Mouse (Mus musculus) heart, embryonic 14.5 days (tissue): Measurements from ENCODE around the gene Fgfr2. TPM values are rescaled to one million over a fixed set of nuclear protein-coding genes. Genes with fewer than 3 reads are reported as not detected.

Source experiments
- ATAC-seq: fragments of 200-750 bp; cut with Nextera tagmentation; 2 replicates; pipeline ENCODE4 v1.8.0; 2017; ENCODE audit warnings: low read depth, moderate TSS enrichment; ENCODE audit not compliant: insufficient number of reproducible peaks, insufficient read depth, low FRiP score
- H3K27ac ChIP-seq, 2 experiments: fragments of 200-500 bp in 1 of 2; fragments of 300-500 bp in 1 of 2; sonication (generic) in 1 of 2; replicated peaks in 1 of 2; 2 replicates each; pipeline ENCODE4 v1.5.1; 2012 to 2014; ENCODE audit warnings: low read depth in 2 of 2, low read length in 2 of 2, control low read depth in 1 of 2, mild to moderate bottlenecking in 1 of 2, mixed read lengths in 1 of 2; ENCODE audit not compliant: control insufficient read depth in 1 of 2, insufficient read depth in 1 of 2
- H3K27me3 ChIP-seq: fragments of 300-500 bp; sonication (generic); 2 replicates; pipeline ENCODE4 v1.6.1; 2014; ENCODE audit warnings: mild to moderate bottlenecking, low read length, control low read depth; ENCODE audit not compliant: control insufficient read depth, insufficient read depth
- H3K36me3 ChIP-seq: fragments of 300-500 bp; sonication (generic); 2 replicates; pipeline ENCODE4 v1.6.1; 2014; ENCODE audit warnings: mild to moderate bottlenecking, control low read depth, low read length, mixed read lengths; ENCODE audit not compliant: control insufficient read depth, insufficient read depth
- H3K4me1 ChIP-seq, 2 experiments: fragments of 200-500 bp in 1 of 2; fragments of 300-500 bp in 1 of 2; sonication (generic) in 1 of 2; 2 replicates each; pipeline ENCODE4 v1.6.1; 2012 to 2014; ENCODE audit warnings: low read length in 2 of 2, control low read depth in 1 of 2, mixed read lengths in 1 of 2; ENCODE audit not compliant: control insufficient read depth in 2 of 2, insufficient read depth in 2 of 2
- H3K4me2 ChIP-seq: fragments of 300-500 bp; sonication (generic); 2 replicates; pipeline ENCODE4 v1.6.1; 2014; ENCODE audit warnings: mild to moderate bottlenecking, low read length
- H3K4me3 ChIP-seq, 2 experiments: fragments of 200-500 bp in 1 of 2; fragments of 300-500 bp in 1 of 2; sonication (generic) in 1 of 2; 2 replicates each; pipeline ENCODE4 v1.5.1; 2012 to 2014; ENCODE audit warnings: low read length in 2 of 2, mild to moderate bottlenecking in 2 of 2, control low read depth in 1 of 2, low read depth in 1 of 2, moderate library complexity in 1 of 2; ENCODE audit not compliant: control insufficient read depth in 1 of 2, insufficient read depth in 1 of 2
- H3K9ac ChIP-seq: fragments of 300-500 bp; sonication (generic); 2 replicates; pipeline ENCODE4 v1.6.1; 2014; ENCODE audit warnings: mild to moderate bottlenecking, low read length
- H3K9me3 ChIP-seq: fragments of 300-500 bp; sonication (generic); 2 replicates; pipeline ENCODE4 v1.6.1; 2016; ENCODE audit warnings: low read length, control low read depth; ENCODE audit not compliant: control insufficient read depth
- WGBS: fragments of 180-500 bp; shearing (Covaris S2); extraction: QIAGEN DNeasy Blood & Tissue Kit; methylation state at CpG from one replicate; pipeline ENCODE4 v1.1.7; 2014; 5-methylcytosine and 5-hydroxymethylcytosine counted together
- polyA plus RNA-seq: library from polyadenylated mRNA; unstranded; fragments of >200 nt; fragmentation: Nextera tagmentation; extraction: Ambion mirVana; gene quantifications from 2 replicates; pipeline ENCODE4 v1.2.1, GENCODE M21; 2014

Fgfr2 gene
- polyA plus RNA-seq, 1 experiment from 2014 or later, result 22.4 TPM

DNA sequence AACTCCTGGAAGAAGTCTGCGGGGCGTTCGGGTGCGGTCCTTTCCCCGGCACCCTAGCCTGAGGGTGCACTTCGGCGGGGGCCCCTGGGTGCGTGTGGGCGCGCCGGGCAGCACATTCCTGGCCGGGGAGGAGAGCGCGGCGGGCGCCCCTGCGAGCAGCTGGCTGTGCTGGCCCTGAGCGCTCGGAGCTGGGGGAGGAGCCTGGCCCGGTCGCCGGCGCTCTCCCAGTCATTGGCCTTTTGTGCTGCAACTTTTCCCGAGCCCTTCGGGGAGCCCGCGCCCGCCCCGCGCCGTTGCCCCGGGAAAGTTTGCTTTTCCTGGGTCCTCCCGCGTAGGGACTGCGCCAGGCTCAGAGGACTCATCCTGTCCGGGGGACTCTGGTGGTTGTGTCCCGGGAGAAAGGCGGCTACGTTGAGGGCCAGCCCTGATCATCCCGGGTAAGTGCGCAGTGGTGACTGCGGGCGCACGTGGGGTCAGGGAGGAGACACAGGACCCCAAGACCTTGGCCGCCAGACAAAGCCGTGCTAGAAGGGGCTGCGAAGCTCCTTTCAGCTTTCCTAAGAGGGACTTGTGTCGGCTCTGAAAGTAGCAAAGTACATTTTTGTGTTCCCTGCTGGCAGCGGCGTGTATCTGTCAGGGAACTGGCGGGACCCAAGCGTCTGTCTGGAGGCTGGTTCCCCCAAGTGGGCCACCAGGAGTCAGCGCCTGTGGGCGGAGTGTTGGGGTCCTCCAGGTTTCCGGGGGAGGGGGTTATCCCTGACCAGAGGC is 2477.0 kb downstream of the Fgfr2 start:
- H3K27ac ChIP-seq, result peak overlapping the region; percentile 100
- no peaks in the 10 kb centered on the region for H3K27me3 ChIP-seq
- under 1% methylated on average over 55 of the region's 55 CpGs for WGBS
- peak overlapping the region; percentile 83 for H3K4me2 ChIP-seq
- H3K4me3 ChIP-seq, result peak overlapping the region; percentile 85 to 89
- peak; percentile 80 for ATAC-seq
- peaks cover 28 to 45% of the 10 kb centered on the region in 2 experiments for H3K4me1 ChIP-seq
- peak overlapping the region; percentile 99 for H3K9ac ChIP-seq
- no peaks in the 10 kb centered on the region for H3K36me3 ChIP-seq
- H3K9me3 ChIP-seq, result no peaks in the 10 kb centered on the region

DNA sequence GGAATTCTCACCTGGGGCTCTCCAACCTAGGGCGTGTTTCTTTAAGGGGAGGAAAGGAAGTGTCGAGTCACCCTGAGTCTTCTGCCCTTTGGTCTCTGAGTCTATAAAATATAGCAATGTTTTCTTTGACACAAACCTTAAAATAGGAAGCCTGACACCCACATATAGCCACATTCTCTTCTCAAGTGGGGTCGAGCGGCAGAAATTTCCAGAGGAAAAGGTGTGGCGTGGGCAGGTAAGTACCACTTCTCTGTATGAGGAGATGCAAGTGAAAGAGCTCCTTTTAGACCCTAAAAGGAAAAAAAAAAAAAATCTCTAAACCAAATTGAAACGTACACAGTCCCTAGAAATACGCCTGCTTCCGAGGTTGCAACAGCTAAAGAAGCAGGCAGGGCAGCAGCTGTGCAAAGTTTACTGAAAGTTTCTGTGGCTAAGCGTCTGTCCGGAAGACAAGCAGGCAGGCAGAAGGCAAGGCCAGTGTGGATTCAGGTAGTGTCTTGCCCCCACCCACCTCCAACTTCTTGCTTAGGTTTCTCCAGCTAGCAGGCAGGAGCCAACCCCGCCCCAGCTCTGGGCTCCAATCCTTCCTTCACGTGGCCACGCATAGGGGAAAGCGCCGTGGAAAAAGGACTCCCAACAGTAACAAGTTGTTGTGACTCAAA is 2477.7 kb downstream of the Fgfr2 start:
- no peaks in the 10 kb centered on the region for H3K27me3 ChIP-seq
- H3K4me1 ChIP-seq, result peaks cover 30 to 44% of the 10 kb centered on the region in 2 experiments
- ATAC-seq, result peak; percentile 13; the same call in 1 of the 2 replicates
- H3K4me3 ChIP-seq, result peak overlapping the region; percentile 85 to 89
- H3K4me2 ChIP-seq, result peak overlapping the region; percentile 83
- H3K27ac ChIP-seq, result peak overlapping the region; percentile 100
- 12% methylated on average over 15 of the region's 15 CpGs for WGBS
- H3K9me3 ChIP-seq, result no peaks in the 10 kb centered on the region
- peak overlapping the region; percentile 99 for H3K9ac ChIP-seq
- H3K36me3 ChIP-seq, result no peaks in the 10 kb centered on the region

DNA sequence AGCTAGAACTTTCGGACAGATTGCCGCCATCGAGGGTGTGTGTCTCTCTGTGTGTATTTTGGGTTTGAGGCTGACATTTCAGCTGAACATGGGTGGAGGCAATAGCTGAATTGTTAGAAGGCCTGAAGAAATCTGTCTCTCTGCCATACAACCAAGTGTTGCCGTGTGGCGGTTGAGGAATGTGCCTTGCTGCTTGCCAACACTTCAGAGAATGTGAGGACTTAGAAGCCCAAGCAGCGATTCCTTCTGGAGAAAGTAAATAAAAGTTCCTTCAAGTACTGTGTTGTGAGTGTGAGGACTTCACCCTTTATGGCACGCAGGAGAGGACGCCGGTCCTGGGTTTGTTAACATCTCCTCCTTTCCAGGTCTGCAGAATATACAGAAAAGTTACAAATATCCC is 2482.5 kb downstream of the Fgfr2 start:
- Histone ChIP-seq H3K9me3 (no peaks in the 10 kb centered on the region), H3K27ac (no peak overlapping the region), H3K9ac (no peak overlapping the region), H3K4me2 (no peak overlapping the region), H3K4me1 (peaks cover 12 to 17% of the 10 kb centered on the region in 2 experiments; a peak in 3 of 4 replicates), H3K27me3 (no peaks in the 10 kb centered on the region), H3K36me3 (no peaks in the 10 kb centered on the region), H3K4me3 (no peak overlapping the region)
- ATAC-seq, result no peak
- WGBS, result 73% methylated on average over 9 of the region's 9 CpGs

DNA sequence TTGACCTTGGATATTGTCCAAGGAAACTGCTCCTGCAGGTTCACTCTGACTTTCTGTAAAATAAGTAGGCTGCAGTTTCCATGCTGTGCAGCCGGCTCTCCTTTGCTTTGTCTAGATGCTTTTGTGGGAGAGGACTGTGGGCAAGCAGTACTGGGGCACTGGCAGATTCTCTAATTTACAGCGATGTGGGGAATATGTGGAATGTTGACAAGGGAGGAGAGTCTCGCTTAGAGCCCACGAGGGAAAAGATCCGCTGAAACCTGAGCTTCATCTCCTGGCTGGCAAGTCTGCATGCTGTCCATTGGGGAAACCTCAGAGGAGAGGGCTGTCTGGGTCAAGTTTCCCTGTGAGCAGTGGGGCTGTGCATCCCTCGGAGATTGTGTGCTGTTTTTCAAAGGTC is 2485.3 kb downstream of the Fgfr2 start:
- no peaks in the 10 kb centered on the region for H3K9me3 ChIP-seq
- ATAC-seq, result no peak
- H3K4me1 ChIP-seq, result peaks cover 13 to 17% of the 10 kb centered on the region in 2 experiments
- H3K4me3 ChIP-seq, result no peak overlapping the region
- no peak overlapping the region for H3K27ac ChIP-seq
- no peaks in the 10 kb centered on the region for H3K36me3 ChIP-seq
- H3K4me2 ChIP-seq, result no peak overlapping the region
- H3K27me3 ChIP-seq, result no peaks in the 10 kb centered on the region
- no peak overlapping the region for H3K9ac ChIP-seq
- 36% methylated on average over 6 of the region's 6 CpGs for WGBS

DNA sequence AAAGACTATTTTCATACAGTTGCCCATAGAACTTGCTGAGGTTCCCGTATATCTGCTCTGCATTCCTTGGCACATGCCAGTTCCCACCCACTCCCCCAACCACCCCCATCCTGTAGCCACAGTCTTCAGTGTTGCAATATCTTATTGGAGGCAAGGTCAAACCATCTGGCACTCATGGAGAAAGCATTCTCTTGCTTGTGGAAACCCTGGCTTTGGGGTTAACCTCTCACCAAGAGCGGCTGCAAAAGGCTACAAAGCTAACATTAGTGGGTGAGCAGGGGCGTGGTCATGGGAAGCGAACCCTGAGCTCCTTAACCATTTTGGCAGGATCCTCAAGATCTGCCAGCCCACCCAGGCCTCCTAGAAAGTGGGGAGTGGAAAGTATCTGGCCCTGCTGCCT is 2486.2 kb downstream of the Fgfr2 start:
- 80% methylated on average over 4 of the region's 4 CpGs for WGBS
- H3K27ac ChIP-seq, result no peak overlapping the region

DNA sequence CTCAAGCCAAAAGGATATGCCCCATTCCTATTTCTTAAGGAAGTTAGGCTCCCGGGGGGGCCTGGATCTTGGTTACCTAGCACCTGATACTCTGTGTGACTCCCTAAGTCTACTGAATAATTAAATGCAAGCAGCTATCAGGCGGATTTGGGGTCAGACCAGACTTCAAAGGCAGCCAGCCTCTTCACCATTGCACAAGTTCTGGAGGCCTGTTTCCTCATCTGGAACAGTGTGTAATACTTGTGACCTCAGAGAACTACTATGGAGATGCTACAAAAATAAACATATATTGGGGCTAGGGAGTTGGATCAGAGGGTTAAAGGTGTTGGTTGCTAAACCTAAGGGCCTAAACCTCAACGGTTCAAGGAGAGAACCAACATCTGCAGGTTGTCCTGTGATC is 2486.9 kb downstream of the Fgfr2 start:
- H3K4me2 ChIP-seq, result no peak overlapping the region
- H3K9ac ChIP-seq, result no peak overlapping the region
- no peak overlapping the region for H3K27ac ChIP-seq
- 80% methylated on average over 3 of the region's 3 CpGs for WGBS
- H3K4me1 ChIP-seq, result peaks cover 24 to 27% of the 10 kb centered on the region in 2 experiments
- no peaks in the 10 kb centered on the region for H3K27me3 ChIP-seq
- H3K9me3 ChIP-seq, result no peaks in the 10 kb centered on the region
- H3K36me3 ChIP-seq, result no peaks in the 10 kb centered on the region
- no peak for ATAC-seq
- H3K4me3 ChIP-seq, result no peak overlapping the region

More for the DNA sequence above, 2486.2 kb downstream of the Fgfr2 start:
- H3K9ac ChIP-seq, result no peak overlapping the region
- no peaks in the 10 kb centered on the region for H3K9me3 ChIP-seq
- no peak overlapping the region for H3K4me2 ChIP-seq
- peaks cover 18 to 21% of the 10 kb centered on the region in 2 experiments for H3K4me1 ChIP-seq
- H3K27me3 ChIP-seq, result no peaks in the 10 kb centered on the region
- no peaks in the 10 kb centered on the region for H3K36me3 ChIP-seq
- no peak for ATAC-seq
- H3K4me3 ChIP-seq, result no peak overlapping the region

DNA sequence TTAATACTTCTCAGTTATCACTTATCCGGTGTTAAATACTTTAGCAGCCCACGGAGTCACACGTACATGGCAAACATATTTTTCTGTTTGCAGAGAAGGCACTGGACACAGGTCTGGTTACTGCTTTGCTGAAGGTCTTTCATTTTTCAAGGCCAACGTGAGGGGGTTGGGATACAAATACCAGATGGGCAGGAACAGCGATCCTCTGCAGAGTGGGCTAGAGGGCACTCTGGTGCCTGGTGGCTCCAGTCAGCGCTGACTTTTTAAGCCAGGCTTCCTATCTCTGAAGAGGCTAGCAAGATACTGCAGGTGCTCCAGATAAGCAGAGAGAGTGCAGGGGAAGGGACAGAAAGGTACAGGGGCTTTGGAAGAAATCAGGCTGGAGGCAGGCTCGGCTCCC is 2487.9 kb downstream of the Fgfr2 start:
- Histone ChIP-seq H3K27ac (no peak overlapping the region), H3K36me3 (no peaks in the 10 kb centered on the region), H3K4me2 (no peak overlapping the region), H3K9me3 (no peaks in the 10 kb centered on the region), H3K27me3 (no peaks in the 10 kb centered on the region), H3K4me3 (no peak overlapping the region), H3K9ac (no peak overlapping the region), H3K4me1 (peaks cover 22 to 24% of the 10 kb centered on the region in 2 experiments)
- 27% methylated on average over 7 of the region's 7 CpGs for WGBS
- ATAC-seq, result no peak
